Mouse (Mus musculus) activated CD4-positive, CD25-positive, alpha-beta regulatory T cell, adult 4 months (primary cell): ENCODE measurements around the gene Sec61a1. TPM values are rescaled to one million over a fixed set of nuclear protein-coding genes. Genes with fewer than 3 reads are reported as not detected.

ENCODE experiments used
- ATAC-seq: one replicate; pipeline ENCODE4 v1.8.0; 2017
- polyA plus RNA-seq, 2 experiments: library from polyadenylated mRNA; unstranded; fragments of 100-300 nt; shearing (Covaris generic); gene quantifications; one replicate each; pipeline ENCODE4 v1.2.1; 2017

Sec61a1 gene
- polyA plus RNA-seq: 100 to 1,000 TPM; 183 to 192 TPM

- peak; percentile 92 for ATAC-seq
Observed at GRCm38 (mm10) chr6:88518404-88519263, at the start of gene Sec61a1. Sec61a1 (minus strand) TSS chr6:88518905.

DNA sequence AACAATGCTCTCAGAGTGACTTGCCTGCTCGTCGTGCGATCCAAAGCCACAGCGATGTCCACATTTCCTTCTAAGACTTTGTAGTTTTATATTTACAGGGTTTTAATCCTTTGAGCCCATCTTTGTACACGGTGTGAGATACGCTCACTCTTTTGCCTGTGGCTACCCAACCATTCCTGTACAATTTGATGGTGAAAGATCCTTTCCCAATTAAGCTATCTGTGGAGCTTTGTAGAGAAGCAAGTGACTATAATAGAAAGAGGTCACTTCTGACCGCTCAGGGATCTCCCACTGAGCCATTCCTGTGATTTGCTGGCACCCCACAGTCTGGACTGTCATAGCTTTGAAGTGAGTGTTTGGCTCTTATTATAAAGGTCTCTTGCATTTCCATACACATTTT lies 48.0 kb upstream of the Sec61a1 start:
- no peak for ATAC-seq

DNA sequence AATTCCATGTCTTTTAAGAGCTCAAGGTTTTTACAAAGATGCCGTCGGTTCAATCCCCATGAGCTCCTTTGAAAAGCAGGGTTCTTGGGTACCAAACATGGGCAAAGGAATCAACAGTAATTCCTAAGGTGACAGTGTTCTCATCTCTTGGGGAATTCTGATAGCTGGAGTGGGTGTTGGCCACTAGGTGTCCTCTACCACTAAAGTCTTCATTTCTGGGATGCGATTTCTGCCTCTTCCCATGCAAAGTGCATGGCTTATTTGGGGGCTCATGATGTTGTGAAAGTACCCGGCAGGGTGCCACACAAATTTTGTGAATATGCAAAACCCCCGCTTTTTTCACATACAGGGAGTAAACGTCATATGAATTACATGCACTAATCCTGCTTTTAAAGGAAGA lies 46.3 kb upstream of the Sec61a1 start:
- no peak for ATAC-seq

DNA sequence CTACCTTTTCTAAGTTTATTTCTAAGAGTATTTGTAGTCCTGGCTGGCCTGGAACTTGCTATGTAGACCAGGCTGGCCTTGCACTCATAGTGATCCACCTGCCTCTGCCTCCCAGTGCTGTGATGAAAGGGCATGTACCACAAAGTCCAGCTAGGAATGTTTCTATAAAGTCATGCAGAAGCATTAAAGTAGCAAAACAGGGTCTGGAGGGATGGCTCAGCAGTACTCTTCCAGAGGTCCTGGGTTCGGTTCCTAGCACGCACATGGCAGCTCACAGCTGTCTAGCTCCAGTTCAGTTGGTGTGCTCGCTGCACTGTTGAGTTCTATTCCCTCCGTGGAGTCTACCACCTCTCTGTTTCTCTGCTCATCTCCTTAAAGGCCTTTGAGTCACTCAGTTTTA lies 41.5 kb upstream of the Sec61a1 start:
- no peak for ATAC-seq

DNA sequence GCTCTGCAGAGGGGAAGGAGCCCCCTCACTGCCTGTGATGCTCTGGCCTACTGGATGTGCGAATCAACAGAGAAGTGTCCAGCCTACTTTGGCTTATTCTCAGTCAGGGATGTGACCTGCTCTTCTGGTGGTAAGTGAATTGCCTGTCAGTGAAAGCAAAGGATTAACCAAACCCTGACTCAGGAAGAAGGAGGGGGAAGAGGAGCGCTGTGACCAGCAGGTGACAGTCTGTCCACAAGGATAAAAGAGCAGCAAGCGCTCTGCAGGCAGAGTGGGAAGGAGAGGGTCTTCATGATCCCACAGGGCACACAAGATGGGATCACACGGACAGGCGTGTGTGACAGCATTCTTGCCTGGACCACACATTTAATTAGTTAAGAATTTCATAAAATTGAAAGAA lies 41.0 kb upstream of the Sec61a1 start:
- ATAC-seq: no peak

DNA sequence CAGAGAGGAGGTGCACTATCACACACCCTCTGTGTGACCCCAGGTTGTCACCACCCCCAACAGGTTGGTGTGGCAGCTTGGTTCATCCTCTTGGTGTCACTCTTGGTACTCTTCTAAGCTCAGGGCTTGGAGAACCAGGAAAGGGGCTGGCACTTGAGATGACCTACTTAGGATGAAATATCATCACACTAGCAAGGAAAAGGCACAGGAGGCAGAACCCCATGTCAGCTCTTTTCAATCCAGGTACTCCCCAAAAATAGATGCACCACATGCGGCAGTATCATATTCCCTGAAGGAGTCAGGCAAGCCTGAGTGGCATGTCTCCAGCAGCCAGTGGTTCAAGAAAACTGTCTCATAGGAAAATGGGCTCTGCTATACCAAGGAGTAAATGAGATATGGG lies 39.4 kb upstream of the Sec61a1 start:
- ATAC-seq: no peak

- ATAC-seq: no peak
Observed at GRCm38 (mm10) chr6:88557548-88557947, 38.8 kb upstream of the Sec61a1 start.

DNA sequence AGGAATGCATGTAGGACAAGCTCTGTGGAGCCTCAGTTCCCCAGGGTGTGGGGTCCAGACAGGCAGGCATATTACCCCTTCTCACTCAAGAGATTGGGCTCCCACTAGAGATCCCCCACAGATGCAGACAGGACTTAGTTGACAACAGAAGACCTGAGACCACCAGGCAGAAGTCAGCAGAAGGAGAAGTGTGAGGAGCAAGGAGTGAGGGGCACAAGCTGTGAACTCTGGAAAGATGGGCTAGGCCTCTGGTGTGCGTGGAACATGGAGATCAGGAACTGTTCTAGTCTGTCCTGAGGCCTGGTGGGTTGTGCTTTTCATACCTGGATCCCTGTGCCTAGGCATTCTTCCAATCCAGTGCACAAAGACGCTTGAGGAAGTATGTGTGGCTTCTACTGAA lies 31.2 kb upstream of the Sec61a1 start:
- ATAC-seq: no peak

GRCm38 (mm10) chr6:88549137-88549814 lies 30.6 kb upstream of the Sec61a1 start:
- ATAC-seq: peak; percentile 23

GRCm38 (mm10) chr6:88548405-88549049 lies 29.8 kb upstream of the Sec61a1 start:
- ATAC-seq: no peak

DNA sequence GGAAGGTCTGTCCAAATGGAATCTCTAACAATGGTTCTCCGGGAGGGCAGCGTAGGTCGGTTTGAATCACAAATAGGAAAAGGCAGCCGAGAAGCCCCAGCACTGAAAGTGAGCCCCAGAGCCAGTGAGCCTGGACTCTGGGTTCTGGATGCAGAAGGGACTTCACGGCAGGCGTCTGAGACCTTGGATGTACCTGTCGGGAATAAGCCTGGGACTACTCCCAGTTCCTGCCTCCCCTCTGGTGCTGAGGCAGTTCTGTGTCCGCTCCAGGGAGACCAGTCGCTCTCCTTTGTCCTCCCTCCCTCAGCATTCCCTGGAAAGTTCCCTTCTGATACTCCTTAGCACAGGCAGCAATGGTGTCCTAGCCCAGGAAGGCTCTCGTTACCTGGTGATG lies 26.7 kb upstream of the Sec61a1 start:
- ATAC-seq: no peak

DNA sequence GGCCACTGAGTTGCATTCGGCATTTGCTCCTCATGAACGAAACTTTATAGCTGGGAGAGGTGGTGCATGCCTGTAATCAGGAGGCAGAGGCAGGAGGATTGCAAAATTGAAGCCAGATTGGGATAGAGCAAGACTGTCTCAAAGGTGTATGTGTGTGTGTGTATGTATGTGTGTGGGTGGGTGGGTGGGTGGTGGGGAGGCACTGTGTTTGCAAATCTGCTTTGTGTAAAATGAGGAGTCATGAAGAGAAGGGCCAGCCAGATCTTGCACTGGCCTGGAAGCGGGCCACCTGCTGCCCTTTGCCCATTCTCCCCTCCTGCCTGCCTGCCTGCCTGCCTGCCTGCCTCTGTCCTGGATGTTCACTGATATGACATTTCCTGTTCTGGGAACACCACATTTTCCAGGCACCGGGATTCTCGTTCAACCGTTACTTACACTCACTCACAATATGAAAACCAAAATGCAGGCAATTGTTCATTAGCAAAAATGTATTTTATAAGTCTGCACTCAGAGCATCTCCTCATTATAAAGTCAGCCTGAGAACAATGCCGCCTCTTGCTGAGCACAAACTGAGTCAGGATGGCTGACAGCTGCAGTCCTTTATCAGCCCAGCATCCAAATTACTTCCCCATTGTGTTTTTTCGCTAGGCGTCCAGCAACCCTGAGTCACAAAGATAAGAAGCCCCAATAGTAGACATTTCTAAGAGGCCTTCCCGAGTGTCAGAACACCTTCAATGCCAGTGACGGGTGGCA lies 26.1 kb upstream of the Sec61a1 start:
- no peak for ATAC-seq

- no peak for ATAC-seq
Observed at GRCm38 (mm10) chr6:88544241-88544640, 25.5 kb upstream of the Sec61a1 start.

DNA sequence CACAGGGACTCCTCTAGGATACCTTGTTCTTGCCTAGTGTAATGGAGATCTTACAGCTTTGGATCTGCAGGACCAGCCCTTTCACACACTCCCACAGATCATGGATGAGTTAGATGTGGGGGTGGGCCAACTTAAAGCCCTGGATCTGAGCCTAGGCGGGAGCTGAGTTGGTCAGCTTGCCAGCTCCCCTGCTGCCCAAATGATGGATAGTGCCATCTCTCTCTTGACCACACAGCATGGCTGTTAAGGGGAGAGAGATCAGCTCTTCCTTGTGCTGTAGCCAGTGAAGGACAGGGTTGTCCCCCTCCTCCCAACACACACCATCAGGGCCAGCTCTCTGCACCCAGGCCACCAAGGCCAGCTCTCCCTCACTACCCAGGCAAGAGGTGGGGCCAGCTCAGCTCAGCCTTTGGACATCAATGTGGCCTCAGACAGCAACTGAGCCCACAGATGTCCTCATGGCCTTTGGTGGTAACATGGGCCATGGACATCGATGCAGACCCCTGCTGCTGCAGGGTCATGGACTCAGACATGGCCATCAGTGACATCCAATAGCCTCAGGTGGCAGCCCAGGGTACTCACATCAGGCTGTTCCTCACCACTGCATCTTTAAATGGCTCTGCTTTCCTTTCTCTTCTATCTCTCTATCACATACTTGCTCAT lies 21.5 kb upstream of the Sec61a1 start:
- ATAC-seq: no peak

DNA sequence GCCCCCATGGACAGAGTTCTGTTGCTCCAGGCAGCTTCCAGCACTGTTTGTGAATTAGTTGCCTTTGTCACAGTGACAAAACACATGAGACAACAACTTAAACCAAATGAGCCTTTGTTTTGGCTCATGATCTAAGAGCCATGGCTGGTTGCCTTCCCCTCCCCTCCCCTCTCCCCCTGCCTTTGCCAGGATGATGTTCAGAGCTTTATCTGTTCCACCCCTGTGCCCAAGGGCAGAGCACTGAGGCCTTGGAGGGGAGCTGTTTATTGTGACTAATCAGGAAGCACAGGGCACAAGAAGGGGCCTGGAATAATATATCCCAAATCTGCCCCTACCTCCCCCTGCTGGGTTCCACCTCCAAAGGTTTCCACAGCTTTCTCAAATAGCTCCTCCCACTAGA lies 11.6 kb upstream of the Sec61a1 start:
- ATAC-seq: no peak

DNA sequence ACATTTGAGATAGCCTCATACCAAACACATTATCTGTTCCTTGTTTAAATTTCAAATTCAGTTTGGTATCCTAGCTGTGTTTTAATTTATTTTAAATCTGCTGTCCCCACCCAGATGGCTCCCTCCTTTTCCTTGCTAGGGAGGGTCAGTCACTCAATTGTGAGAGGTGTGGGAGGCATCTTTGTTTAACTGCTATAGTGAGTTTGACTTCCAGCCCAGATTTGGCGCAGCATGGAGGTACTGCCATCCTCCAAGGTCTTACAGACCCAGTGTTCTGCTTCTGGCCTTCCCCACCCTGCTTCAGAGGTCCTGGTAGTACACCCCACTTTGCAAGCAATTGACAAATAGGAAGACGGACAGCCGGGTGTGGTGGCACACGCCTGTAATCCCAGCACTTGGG lies 5.4 kb upstream of the Sec61a1 start:
- no peak for ATAC-seq

DNA sequence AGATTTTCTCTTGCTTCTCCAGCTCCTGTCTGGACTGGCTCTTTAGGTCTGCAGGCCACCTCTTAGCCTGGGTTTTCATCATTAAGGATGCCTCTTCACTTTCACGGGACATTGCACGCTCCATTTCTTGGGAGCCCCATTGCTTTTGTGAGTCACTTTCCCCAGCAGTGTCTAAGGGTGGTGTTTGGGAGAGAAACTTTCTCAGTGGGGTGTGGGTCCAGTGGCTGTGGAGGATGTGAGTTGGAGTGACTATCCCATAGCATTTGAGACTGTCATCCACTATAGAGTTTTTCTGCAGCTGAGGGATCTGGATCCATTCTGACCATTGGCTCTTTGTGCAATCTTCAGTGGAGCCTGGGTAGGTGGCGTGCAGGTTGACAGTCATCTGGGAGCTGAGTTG lies 4.7 kb upstream of the Sec61a1 start:
- ATAC-seq: no peak

- no peak for ATAC-seq
Observed at GRCm38 (mm10) chr6:88523043-88523442, 4.3 kb upstream of the Sec61a1 start.

DNA sequence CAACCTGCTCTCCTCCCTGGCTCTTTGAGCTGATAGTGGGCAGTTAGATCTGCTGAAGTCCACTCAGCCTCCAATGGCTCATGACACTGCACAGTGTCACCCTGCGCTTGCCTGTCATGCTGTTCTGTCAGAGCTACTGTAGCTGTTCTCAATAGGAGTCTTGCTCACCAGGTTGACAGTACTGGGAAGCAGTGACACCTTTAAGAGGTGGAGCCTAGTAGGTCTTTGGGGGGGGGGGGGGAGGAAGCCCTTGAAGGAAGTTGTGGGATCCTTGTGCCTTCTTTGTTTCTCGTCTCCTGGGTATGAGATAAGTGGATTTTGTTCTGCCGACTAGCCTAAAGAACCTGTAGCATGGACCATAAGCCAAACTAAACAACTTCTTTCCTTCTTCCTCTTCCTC lies 3.9 kb upstream of the Sec61a1 start:
- no peak for ATAC-seq

DNA sequence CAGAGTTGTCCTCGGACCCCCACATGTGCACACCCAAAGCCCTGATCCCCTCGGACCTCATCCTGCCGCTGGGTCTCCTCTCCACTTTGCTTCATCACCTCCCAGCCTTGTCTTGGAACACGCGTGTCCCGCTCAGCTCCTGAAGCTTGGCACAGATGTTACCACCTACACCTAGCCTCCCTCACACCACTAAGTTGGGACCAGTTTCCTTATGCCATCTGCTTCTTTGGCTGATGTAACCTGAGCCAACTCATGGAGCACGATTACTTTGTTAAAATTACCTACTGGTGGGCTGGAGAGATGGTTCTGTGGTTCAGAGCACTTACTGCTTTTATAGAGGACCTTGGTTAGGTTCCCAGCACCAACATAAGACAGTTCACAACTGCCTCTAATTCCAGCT lies 3.1 kb upstream of the Sec61a1 start:
- no peak for ATAC-seq

DNA sequence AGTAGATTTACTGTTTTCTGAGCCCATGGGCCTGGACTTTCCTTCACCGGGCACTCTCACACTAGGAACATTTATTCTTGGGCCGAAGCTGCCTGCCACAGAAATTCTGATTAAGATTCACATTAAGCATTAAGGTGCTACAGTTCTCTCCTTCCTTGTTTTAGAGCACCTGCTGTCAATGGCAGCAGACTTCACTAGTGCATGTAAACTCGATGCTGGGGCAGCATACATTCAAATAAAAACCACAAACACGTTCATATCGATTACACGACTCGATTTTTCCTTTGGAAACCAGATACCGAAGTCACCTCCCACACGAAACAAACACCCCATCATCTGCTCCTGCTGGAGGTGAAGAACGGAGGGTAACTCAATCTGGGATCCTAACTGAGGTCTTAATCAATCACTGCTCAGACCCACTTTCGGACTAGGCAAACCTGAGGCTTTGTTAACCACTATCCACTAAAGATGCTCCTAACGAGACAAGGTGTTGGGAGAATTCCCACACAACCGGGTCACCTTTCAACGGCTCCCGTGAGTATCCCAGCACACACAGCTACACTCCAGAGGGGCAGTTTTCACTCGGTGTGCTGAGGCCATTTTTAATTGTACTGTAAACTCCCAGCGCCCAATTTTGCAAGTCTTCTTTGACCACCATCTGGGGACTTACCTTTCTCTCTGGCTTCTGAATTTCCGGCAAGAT lies 853 bp downstream of the Sec61a1 start:
- ATAC-seq: no peak

- no peak for ATAC-seq
Observed at GRCm38 (mm10) chr6:88516667-88517066, 2.0 kb downstream of the Sec61a1 start.
